Mouse (Mus musculus) liver, embryonic 12.5 days (tissue): ENCODE measurements at regions not wholly inside any gene's neighbourhood (a gene's known extent, or its start where the extent isn't known, plus 50 kb on each side); places are given as distances from the start of the nearest gene placed in this dataset.

ENCODE experiments used
- ATAC-seq: fragments of 200-750 bp; cut with Nextera tagmentation; 2 replicates; pipeline ENCODE4 v1.8.0; 2017; ENCODE audit warnings: moderate number of reproducible peaks, mild to moderate bottlenecking, moderate library complexity
- H3K27ac ChIP-seq: fragments of 300-500 bp; sonication (generic); 2 replicates; pipeline ENCODE4 v1.5.1; 2016; ENCODE audit warnings: mild to moderate bottlenecking
- H3K27me3 ChIP-seq: fragments of 300-500 bp; sonication (generic); replicated peaks from 2 replicates; pipeline ENCODE4 v1.6.1; 2016; ENCODE audit warnings: mild to moderate bottlenecking, moderate library complexity
- H3K36me3 ChIP-seq: fragments of 300-500 bp; sonication (generic); 2 replicates; pipeline ENCODE4 v1.6.1; 2016; ENCODE audit warnings: mild to moderate bottlenecking, moderate library complexity
- H3K4me1 ChIP-seq: fragments of 300-500 bp; sonication (generic); 2 replicates; pipeline ENCODE4 v1.6.1; 2016
- H3K4me2 ChIP-seq: fragments of 300-500 bp; sonication (generic); 2 replicates; pipeline ENCODE4 v1.6.1; 2016; ENCODE audit warnings: mild to moderate bottlenecking, moderate library complexity
- H3K4me3 ChIP-seq: fragments of 300-500 bp; sonication (generic); 2 replicates; pipeline ENCODE4 v1.5.1; 2016; ENCODE audit warnings: mild to moderate bottlenecking, moderate library complexity
- H3K9ac ChIP-seq: fragments of 300-500 bp; sonication (generic); 2 replicates; pipeline ENCODE4 v1.6.1; 2016; ENCODE audit warnings: mild to moderate bottlenecking, moderate library complexity
- H3K9me3 ChIP-seq: fragments of 300-500 bp; sonication (generic); replicated peaks from 2 replicates; pipeline ENCODE4 v1.6.1; 2016; ENCODE audit warnings: mild to moderate bottlenecking, moderate library complexity
- WGBS: fragments of 180-500 bp; shearing (Covaris S2); methylation state at CpG from one replicate; pipeline ENCODE4 v1.1.7; 2016; ENCODE audit not compliant: insufficient replicate concordance; 5-methylcytosine and 5-hydroxymethylcytosine counted together

GRCm38 (mm10) chr2:144189756-144190155, 80.7 kb upstream of the Mgme1 start:
- ATAC-seq: no peak
- no peak overlapping the region for H3K9ac ChIP-seq
- 72% methylated on average over 7 of the region's 7 CpGs for WGBS
- H3K27me3 ChIP-seq: no peaks in the 10 kb centered on the region
- no peaks in the 10 kb centered on the region for H3K9me3 ChIP-seq
- H3K4me1 ChIP-seq: peaks cover 10% of the 10 kb centered on the region; the same call in 1 of the 2 replicates
- H3K4me3 ChIP-seq: no peak overlapping the region
- no peak overlapping the region for H3K27ac ChIP-seq
- H3K4me2 ChIP-seq: no peak overlapping the region
- no peaks in the 10 kb centered on the region for H3K36me3 ChIP-seq

- ATAC-seq: no peak
- Histone ChIP-seq H3K9ac (no peak overlapping the region), H3K27ac (no peak overlapping the region)
Measured at GRCm38 (mm10) chr2:144191018-144191417, 79.4 kb upstream of the Mgme1 start.

DNA sequence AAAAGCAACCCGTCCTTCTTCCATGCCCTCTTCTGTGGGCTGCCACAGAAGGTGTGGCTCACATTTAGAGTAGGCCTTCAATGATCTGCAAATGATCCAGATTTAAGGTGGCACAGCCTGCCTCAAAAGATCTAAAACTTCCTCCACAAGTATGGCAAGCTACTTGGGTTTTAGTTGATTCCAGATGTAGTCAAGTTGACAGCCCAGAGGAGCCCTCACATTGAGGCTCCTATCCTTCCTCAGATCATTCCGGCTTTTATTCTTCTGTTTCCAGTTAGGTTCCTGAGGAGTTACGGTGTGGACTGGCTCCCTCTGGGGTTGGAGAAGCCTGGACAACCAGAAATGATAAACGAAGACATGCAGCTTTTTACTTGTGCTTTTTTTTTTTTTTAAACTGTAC, 78.8 kb upstream of the Mgme1 start:
- H3K27ac ChIP-seq: no peak overlapping the region
- peaks cover 7% of the 10 kb centered on the region for H3K4me1 ChIP-seq
- no peak for ATAC-seq
- H3K9me3 ChIP-seq: no peaks in the 10 kb centered on the region
- no peak overlapping the region for H3K9ac ChIP-seq
- 66% methylated on average over 4 of the region's 4 CpGs for WGBS
- H3K4me2 ChIP-seq: no peak overlapping the region
- H3K36me3 ChIP-seq: no peaks in the 10 kb centered on the region
- no peak overlapping the region for H3K4me3 ChIP-seq
- H3K27me3 ChIP-seq: no peaks in the 10 kb centered on the region

More at GRCm38 (mm10) chr2:144191018-144191417, 79.4 kb upstream of the Mgme1 start:
- H3K9me3 ChIP-seq: no peaks in the 10 kb centered on the region
- H3K36me3 ChIP-seq: no peaks in the 10 kb centered on the region
- 60% methylated on average over 9 of the region's 9 CpGs for WGBS
- H3K4me3 ChIP-seq: no peak overlapping the region
- H3K4me1 ChIP-seq: peaks cover 14% of the 10 kb centered on the region; the same call in 1 of the 2 replicates
- H3K4me2 ChIP-seq: no peak overlapping the region
- no peaks in the 10 kb centered on the region for H3K27me3 ChIP-seq

GRCm38 (mm10) chr2:144192428-144192827, 78.0 kb upstream of the Mgme1 start:
- H3K4me2 ChIP-seq: no peak overlapping the region
- no peak for ATAC-seq
- no peaks in the 10 kb centered on the region for H3K27me3 ChIP-seq
- WGBS: 75% methylated on average over 8 of the region's 8 CpGs
- no peak overlapping the region for H3K4me3 ChIP-seq
- no peaks in the 10 kb centered on the region for H3K36me3 ChIP-seq
- H3K27ac ChIP-seq: no peak overlapping the region
- no peaks in the 10 kb centered on the region for H3K9me3 ChIP-seq
- H3K4me1 ChIP-seq: peaks cover 11% of the 10 kb centered on the region
- H3K9ac ChIP-seq: no peak overlapping the region

DNA sequence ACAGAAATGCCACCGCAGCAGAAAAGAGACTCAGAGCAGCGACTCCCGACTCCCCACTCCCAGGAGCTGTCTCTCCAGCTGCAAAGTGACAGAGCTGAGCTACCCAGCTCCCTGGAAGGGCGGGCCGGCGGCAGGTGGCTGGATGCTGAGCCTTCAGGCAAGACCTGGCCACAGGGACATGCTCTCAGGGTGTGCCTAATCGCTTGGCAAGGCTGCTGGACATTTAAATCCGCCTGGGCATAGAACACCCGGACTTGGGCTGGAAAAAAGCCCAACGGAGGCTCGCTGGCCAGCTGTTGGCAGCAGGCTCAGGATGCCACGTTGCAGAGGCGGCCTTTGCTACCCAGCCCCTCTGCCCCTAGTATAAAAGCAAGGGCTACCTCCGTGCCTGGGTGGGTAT, 74.6 kb upstream of the Mgme1 start:
- H3K4me2 ChIP-seq: no peak overlapping the region
- no peaks in the 10 kb centered on the region for H3K9me3 ChIP-seq
- no peaks in the 10 kb centered on the region for H3K27me3 ChIP-seq
- no peaks in the 10 kb centered on the region for H3K36me3 ChIP-seq
- H3K4me1 ChIP-seq: peaks cover 29% of the 10 kb centered on the region
- no peak overlapping the region for H3K27ac ChIP-seq
- H3K4me3 ChIP-seq: no peak overlapping the region
- WGBS: 64% methylated on average over 14 of the region's 14 CpGs
- no peak for ATAC-seq
- H3K9ac ChIP-seq: no peak overlapping the region

- Histone ChIP-seq H3K9me3 (no peaks in the 10 kb centered on the region), H3K4me2 (no peak overlapping the region), H3K4me1 (peaks cover 29% of the 10 kb centered on the region), H3K27me3 (no peaks in the 10 kb centered on the region), H3K36me3 (no peaks in the 10 kb centered on the region), H3K9ac (no peak overlapping the region), H3K4me3 (no peak overlapping the region), H3K27ac (no peak overlapping the region)
- ATAC-seq: no peak
- 60% methylated on average over 2 of the region's 2 CpGs for WGBS
Measured at GRCm38 (mm10) chr2:144197139-144197538, 73.3 kb upstream of the Mgme1 start.

DNA sequence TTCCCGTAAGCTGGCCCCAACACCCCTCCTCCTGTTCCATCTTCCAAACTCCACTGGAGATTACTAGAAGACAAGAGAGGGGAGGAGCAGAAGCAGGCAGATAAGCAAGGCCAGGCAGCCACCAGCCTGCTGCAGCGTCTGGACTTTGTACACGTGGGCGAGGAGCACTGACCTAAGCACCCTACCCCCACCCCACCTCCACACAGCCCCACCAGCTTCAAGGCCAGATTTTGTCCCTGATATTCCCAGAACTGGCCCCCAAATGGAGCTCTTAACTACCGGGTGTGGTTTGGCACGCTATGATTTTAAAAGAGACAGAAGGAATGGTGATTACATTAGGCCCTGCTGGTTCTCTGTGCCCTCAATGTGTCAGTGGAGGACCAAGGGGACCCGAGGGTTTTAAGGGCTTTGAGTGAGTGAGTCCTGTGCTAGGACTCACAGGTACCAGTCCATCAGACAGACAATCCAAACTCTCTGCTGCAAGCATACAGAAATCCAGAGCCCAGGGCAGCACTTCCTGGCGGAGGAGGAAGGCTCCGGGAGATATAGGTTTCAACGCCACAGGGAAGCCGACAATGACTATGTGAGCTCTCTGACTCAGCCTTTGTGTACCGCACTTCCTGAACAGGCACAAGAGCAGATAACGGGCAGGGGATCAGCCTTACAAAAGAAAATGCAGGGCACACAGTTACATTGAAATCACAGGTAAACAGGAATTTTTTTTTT, 72.0 kb upstream of the Mgme1 start:
- peak overlapping the region; percentile 72 for H3K27ac ChIP-seq
- H3K36me3 ChIP-seq: no peaks in the 10 kb centered on the region
- WGBS: 9% methylated on average over 13 of the region's 13 CpGs
- no peak overlapping the region for H3K9ac ChIP-seq
- ATAC-seq: peak; percentile 65
- H3K4me1 ChIP-seq: peaks cover 29% of the 10 kb centered on the region
- no peaks in the 10 kb centered on the region for H3K27me3 ChIP-seq
- H3K9me3 ChIP-seq: no peaks in the 10 kb centered on the region
- H3K4me2 ChIP-seq: peak overlapping the region; percentile 38
- H3K4me3 ChIP-seq: no peak overlapping the region
